Mouse (Mus musculus): Measurements from ENCODE around the gene Fopnl. TPM values are rescaled to one million over a fixed set of nuclear protein-coding genes. Genes with fewer than 3 reads are reported as not detected.

Gene Fopnl
- polyA plus RNA-seq, 1 experiment from 2014 or later = 112 TPM

- WGBS (ENCODE audit: insufficient replicate concordance) = 2% methylated on average over 7 of the region's 7 CpGs
- H3K27ac ChIP-seq (ENCODE audit: low read depth, low read length) = no peak overlapping the region
- ATAC-seq (replicated peaks; ENCODE audit: insufficient number of reproducible peaks, low FRiP score, low TSS enrichment) = no peak
Observed at GRCm38 (mm10) chr16:14360931-14361330, 43.7 kb upstream of the Fopnl start.

GRCm38 (mm10) chr16:14358531-14358930 is 41.3 kb upstream of the Fopnl start:
- Histone ChIP-seq H3K9me3 (replicated peaks; ENCODE audit: control insufficient read depth, low read length) (no peaks in the 10 kb centered on the region), H3K4me1 (ENCODE audit: control insufficient read depth, insufficient read depth, low read length) (0 out of 2 replicates have a peak, but pooled peaks cover 2% of the 10 kb centered on the region), H3K27me3 (ENCODE audit: control insufficient read depth, insufficient read depth, low read length) (peaks cover 27% of the 10 kb centered on the region), H3K9ac (ENCODE audit: low read depth, low read length) (no peak overlapping the region), H3K4me3 (ENCODE audit: low read depth, low read length) (no peak overlapping the region), H3K4me2 (no peak overlapping the region), H3K36me3 (ENCODE audit: control insufficient read depth, insufficient read depth, low read length) (no peaks in the 10 kb centered on the region), H3K27ac (ENCODE audit: low read depth, low read length) (no peak overlapping the region)
- 68% methylated on average over 1 of the region's 1 CpGs for WGBS (ENCODE audit: insufficient replicate concordance)
- no peak for ATAC-seq (replicated peaks; ENCODE audit: insufficient number of reproducible peaks, low FRiP score, low TSS enrichment)

More at GRCm38 (mm10) chr16:14360931-14361330, 43.7 kb upstream of the Fopnl start:
- 0 out of 2 replicates have a peak, but pooled peaks cover 2% of the 10 kb centered on the region for H3K4me1 ChIP-seq (ENCODE audit: control insufficient read depth, insufficient read depth, low read length)
- no peaks in the 10 kb centered on the region for H3K9me3 ChIP-seq (replicated peaks; ENCODE audit: control insufficient read depth, low read length)
- peak overlapping the region; percentile 96 for H3K4me2 ChIP-seq
- H3K36me3 ChIP-seq (ENCODE audit: control insufficient read depth, insufficient read depth, low read length) = no peaks in the 10 kb centered on the region
- H3K9ac ChIP-seq (ENCODE audit: low read depth, low read length) = peak overlapping the region; percentile 80
- peaks cover 30% of the 10 kb centered on the region for H3K27me3 ChIP-seq (ENCODE audit: control insufficient read depth, insufficient read depth, low read length)
- H3K4me3 ChIP-seq (ENCODE audit: low read depth, low read length) = peak overlapping the region; percentile 74

- 42% methylated on average over 2 of the region's 2 CpGs for WGBS (ENCODE audit: insufficient replicate concordance)
- H3K36me3 ChIP-seq (ENCODE audit: control insufficient read depth, insufficient read depth, low read length) = no peaks in the 10 kb centered on the region
- H3K4me2 ChIP-seq = no peak overlapping the region
- no peak overlapping the region for H3K27ac ChIP-seq (ENCODE audit: low read depth, low read length)
- no peak overlapping the region for H3K9ac ChIP-seq (ENCODE audit: low read depth, low read length)
- no peak overlapping the region for H3K4me3 ChIP-seq (ENCODE audit: low read depth, low read length)
- ATAC-seq (replicated peaks; ENCODE audit: insufficient number of reproducible peaks, low FRiP score, low TSS enrichment) = no peak
- H3K4me1 ChIP-seq (ENCODE audit: control insufficient read depth, insufficient read depth, low read length) = 0 out of 2 replicates have a peak, but pooled peaks cover 2% of the 10 kb centered on the region
- H3K9me3 ChIP-seq (replicated peaks; ENCODE audit: control insufficient read depth, low read length) = no peaks in the 10 kb centered on the region
- H3K27me3 ChIP-seq (ENCODE audit: control insufficient read depth, insufficient read depth, low read length) = peaks cover 20% of the 10 kb centered on the region
Observed at GRCm38 (mm10) chr16:14357859-14358258, 40.7 kb upstream of the Fopnl start.

- no peak for ATAC-seq (replicated peaks; ENCODE audit: insufficient number of reproducible peaks, low FRiP score, low TSS enrichment)
- Histone ChIP-seq H3K27ac (ENCODE audit: low read depth, low read length) (no peak overlapping the region), H3K27me3 (ENCODE audit: control insufficient read depth, insufficient read depth, low read length) (no peaks in the 10 kb centered on the region), H3K36me3 (ENCODE audit: control insufficient read depth, insufficient read depth, low read length) (no peaks in the 10 kb centered on the region), H3K4me2 (no peak overlapping the region), H3K9me3 (replicated peaks; ENCODE audit: control insufficient read depth, low read length) (no peaks in the 10 kb centered on the region), H3K9ac (ENCODE audit: low read depth, low read length) (no peak overlapping the region), H3K4me1 (ENCODE audit: control insufficient read depth, insufficient read depth, low read length) (no peaks in the 10 kb centered on the region), H3K4me3 (ENCODE audit: low read depth, low read length) (no peak overlapping the region)
- WGBS (ENCODE audit: insufficient replicate concordance) = 65% methylated on average over 5 of the region's 5 CpGs
Observed at GRCm38 (mm10) chr16:14352663-14353062, 35.5 kb upstream of the Fopnl start.

- no peak for ATAC-seq (replicated peaks; ENCODE audit: insufficient number of reproducible peaks, low FRiP score, low TSS enrichment)
- Histone ChIP-seq H3K27me3 (ENCODE audit: control insufficient read depth, insufficient read depth, low read length) (no peaks in the 10 kb centered on the region), H3K4me2 (no peak overlapping the region), H3K9ac (ENCODE audit: low read depth, low read length) (no peak overlapping the region), H3K27ac (ENCODE audit: low read depth, low read length) (no peak overlapping the region), H3K36me3 (ENCODE audit: control insufficient read depth, insufficient read depth, low read length) (no peaks in the 10 kb centered on the region), H3K4me1 (ENCODE audit: control insufficient read depth, insufficient read depth, low read length) (no peaks in the 10 kb centered on the region), H3K9me3 (replicated peaks; ENCODE audit: control insufficient read depth, low read length) (no peaks in the 10 kb centered on the region), H3K4me3 (ENCODE audit: low read depth, low read length) (no peak overlapping the region)
- 68% methylated on average over 3 of the region's 3 CpGs for WGBS (ENCODE audit: insufficient replicate concordance)
Observed at GRCm38 (mm10) chr16:14352234-14352633, 35.0 kb upstream of the Fopnl start.

DNA sequence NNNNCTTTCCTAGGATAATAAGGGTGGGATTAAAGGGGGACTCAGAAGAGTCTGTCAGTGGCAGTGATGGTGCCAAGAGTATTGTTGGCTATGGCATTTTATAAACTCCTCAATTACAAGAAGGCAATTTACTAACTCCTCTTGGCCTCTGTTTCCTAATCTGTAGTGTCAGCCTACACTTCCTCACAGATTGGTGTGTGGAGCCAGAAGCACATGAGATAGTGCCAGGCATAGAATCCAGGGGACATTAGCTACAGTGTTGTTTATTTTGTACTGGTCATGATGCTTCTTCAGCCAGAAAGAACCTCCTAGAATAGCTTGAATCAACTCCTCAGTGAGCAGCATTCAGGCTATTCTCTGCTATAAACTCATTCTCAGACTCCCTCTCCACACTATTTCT is 34.4 kb upstream of the Fopnl start:
- H3K4me3 ChIP-seq (ENCODE audit: low read depth, low read length) = no peak overlapping the region
- no peak overlapping the region for H3K4me2 ChIP-seq
- H3K27ac ChIP-seq (ENCODE audit: low read depth, low read length) = no peak overlapping the region
- ATAC-seq (replicated peaks; ENCODE audit: insufficient number of reproducible peaks, low FRiP score, low TSS enrichment) = no peak
- H3K27me3 ChIP-seq (ENCODE audit: control insufficient read depth, insufficient read depth, low read length) = no peaks in the 10 kb centered on the region
- H3K36me3 ChIP-seq (ENCODE audit: control insufficient read depth, insufficient read depth, low read length) = no peaks in the 10 kb centered on the region
- H3K9ac ChIP-seq (ENCODE audit: low read depth, low read length) = no peak overlapping the region
- no peaks in the 10 kb centered on the region for H3K9me3 ChIP-seq (replicated peaks; ENCODE audit: control insufficient read depth, low read length)
- H3K4me1 ChIP-seq (ENCODE audit: control insufficient read depth, insufficient read depth, low read length) = no peaks in the 10 kb centered on the region

- H3K27ac ChIP-seq (ENCODE audit: low read depth, low read length) = no peak overlapping the region
- ATAC-seq (replicated peaks; ENCODE audit: insufficient number of reproducible peaks, low FRiP score, low TSS enrichment) = no peak
- 42% methylated on average over 3 of the region's 3 CpGs for WGBS (ENCODE audit: insufficient replicate concordance)
- H3K9me3 ChIP-seq (replicated peaks; ENCODE audit: control insufficient read depth, low read length) = no peaks in the 10 kb centered on the region
- no peaks in the 10 kb centered on the region for H3K27me3 ChIP-seq (ENCODE audit: control insufficient read depth, insufficient read depth, low read length)
- H3K4me3 ChIP-seq (ENCODE audit: low read depth, low read length) = no peak overlapping the region
- H3K4me1 ChIP-seq (ENCODE audit: control insufficient read depth, insufficient read depth, low read length) = no peaks in the 10 kb centered on the region
- no peak overlapping the region for H3K4me2 ChIP-seq
- no peak overlapping the region for H3K9ac ChIP-seq (ENCODE audit: low read depth, low read length)
- no peaks in the 10 kb centered on the region for H3K36me3 ChIP-seq (ENCODE audit: control insufficient read depth, insufficient read depth, low read length)
Observed at GRCm38 (mm10) chr16:14344967-14345366, 27.8 kb upstream of the Fopnl start.

GRCm38 (mm10) chr16:14328156-14328555 is 11.0 kb upstream of the Fopnl start:
- no peaks in the 10 kb centered on the region for H3K9me3 ChIP-seq (replicated peaks; ENCODE audit: control insufficient read depth, low read length)
- no peak overlapping the region for H3K4me3 ChIP-seq (ENCODE audit: low read depth, low read length)
- H3K4me2 ChIP-seq = no peak overlapping the region
- no peaks in the 10 kb centered on the region for H3K4me1 ChIP-seq (ENCODE audit: control insufficient read depth, insufficient read depth, low read length)
- ATAC-seq (replicated peaks; ENCODE audit: insufficient number of reproducible peaks, low FRiP score, low TSS enrichment) = no peak
- no peak overlapping the region for H3K27ac ChIP-seq (ENCODE audit: low read depth, low read length)
- no peak overlapping the region for H3K9ac ChIP-seq (ENCODE audit: low read depth, low read length)
- no peaks in the 10 kb centered on the region for H3K36me3 ChIP-seq (ENCODE audit: control insufficient read depth, insufficient read depth, low read length)
- 57% methylated on average over 1 of the region's 1 CpGs for WGBS (ENCODE audit: insufficient replicate concordance)
- no peaks in the 10 kb centered on the region for H3K27me3 ChIP-seq (ENCODE audit: control insufficient read depth, insufficient read depth, low read length)

DNA sequence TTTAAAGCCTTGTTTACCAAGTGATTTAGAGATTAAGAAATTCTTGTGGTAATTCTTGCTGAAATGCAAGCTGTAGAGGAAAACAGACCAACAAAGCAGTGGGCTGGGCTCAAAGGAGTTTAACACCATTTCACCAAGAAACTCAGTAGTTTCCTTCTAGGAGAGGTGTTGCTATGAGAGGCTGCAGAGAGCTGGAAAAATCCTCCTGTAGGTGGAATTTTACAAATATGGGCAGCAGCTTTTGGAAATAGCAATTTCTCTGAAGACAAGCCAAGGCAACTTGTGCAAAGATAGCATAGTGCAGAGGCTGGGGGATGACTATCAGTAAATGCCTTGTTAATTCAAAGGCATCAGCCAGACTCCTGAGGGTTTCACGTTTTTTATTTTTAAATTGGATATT is 3.3 kb upstream of the Fopnl start:
- no peak for ATAC-seq (replicated peaks; ENCODE audit: insufficient number of reproducible peaks, low FRiP score, low TSS enrichment)
- H3K9me3 ChIP-seq (replicated peaks; ENCODE audit: control insufficient read depth, low read length) = no peaks in the 10 kb centered on the region
- H3K27ac ChIP-seq (ENCODE audit: low read depth, low read length) = no peak overlapping the region
- H3K9ac ChIP-seq (ENCODE audit: low read depth, low read length) = no peak overlapping the region
- H3K27me3 ChIP-seq (ENCODE audit: control insufficient read depth, insufficient read depth, low read length) = no peaks in the 10 kb centered on the region
- WGBS (ENCODE audit: insufficient replicate concordance) = 43% methylated on average over 1 of the region's 1 CpGs
- H3K36me3 ChIP-seq (ENCODE audit: control insufficient read depth, insufficient read depth, low read length) = no peaks in the 10 kb centered on the region
- peaks cover 4% of the 10 kb centered on the region; the same call in 1 of the 2 replicates for H3K4me1 ChIP-seq (ENCODE audit: control insufficient read depth, insufficient read depth, low read length)
- H3K4me3 ChIP-seq (ENCODE audit: low read depth, low read length) = no peak overlapping the region
- H3K4me2 ChIP-seq = no peak overlapping the region
